Mouse (Mus musculus): ENCODE data around the gene Cog2. TPM values are rescaled to one million over a fixed set of nuclear protein-coding genes. Genes with fewer than 3 reads are reported as not detected.

Cog2 gene
- polyA plus RNA-seq, 1 experiment = 23.3 TPM

DNA sequence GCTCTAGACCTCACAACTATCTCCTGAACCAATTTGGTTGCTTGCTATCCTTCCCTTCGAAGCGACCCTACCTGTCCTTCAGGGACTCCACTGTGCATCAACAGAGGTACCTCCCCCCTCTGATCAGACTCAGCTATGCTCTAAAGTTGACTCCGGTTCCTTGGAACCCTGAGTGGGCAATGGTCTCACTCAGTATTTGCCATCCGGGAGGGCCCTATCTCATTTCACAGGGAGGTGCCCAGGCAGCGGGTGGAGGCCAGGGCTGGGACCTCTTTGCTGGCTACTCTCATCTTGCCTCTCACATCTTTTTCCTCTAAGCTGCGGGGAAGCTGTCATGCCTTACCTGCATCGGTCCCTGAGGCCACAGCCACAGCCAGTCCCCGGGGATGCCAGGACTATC is 55.2 kb downstream of the Cog2 start, which contains the start of gene Capn9:
Gene Capn9, plus strand, starts transcription at position 301 of the 400 bp plus-strand sequence.
- no peak for TF ChIP-seq GATA1 (IDR thresholded peaks at IDR 0.05; ENCODE audit: low read length)

DNA sequence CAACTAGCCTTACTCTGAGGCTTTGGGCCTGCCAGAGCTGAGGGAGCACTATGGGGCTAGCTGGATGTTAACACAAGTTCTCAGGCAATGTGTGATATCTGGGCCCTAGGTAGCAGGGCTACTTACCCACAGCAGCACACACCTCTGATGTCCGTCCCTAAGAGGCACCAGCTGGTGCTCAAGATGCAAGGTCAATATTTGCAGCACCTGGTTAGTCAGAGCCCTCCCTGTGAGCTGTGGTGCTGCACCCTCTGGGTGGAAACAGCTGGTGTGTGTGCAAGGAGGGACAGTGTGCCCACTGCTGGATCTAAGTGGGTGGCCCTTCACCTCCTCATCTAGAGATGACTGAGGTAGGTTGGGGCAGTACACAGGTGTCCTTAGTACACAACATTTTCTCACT is 56.2 kb downstream of the Cog2 start:
- TF ChIP-seq GATA1 (IDR thresholded peaks at IDR 0.05; ENCODE audit: low read length) = no peak

DNA sequence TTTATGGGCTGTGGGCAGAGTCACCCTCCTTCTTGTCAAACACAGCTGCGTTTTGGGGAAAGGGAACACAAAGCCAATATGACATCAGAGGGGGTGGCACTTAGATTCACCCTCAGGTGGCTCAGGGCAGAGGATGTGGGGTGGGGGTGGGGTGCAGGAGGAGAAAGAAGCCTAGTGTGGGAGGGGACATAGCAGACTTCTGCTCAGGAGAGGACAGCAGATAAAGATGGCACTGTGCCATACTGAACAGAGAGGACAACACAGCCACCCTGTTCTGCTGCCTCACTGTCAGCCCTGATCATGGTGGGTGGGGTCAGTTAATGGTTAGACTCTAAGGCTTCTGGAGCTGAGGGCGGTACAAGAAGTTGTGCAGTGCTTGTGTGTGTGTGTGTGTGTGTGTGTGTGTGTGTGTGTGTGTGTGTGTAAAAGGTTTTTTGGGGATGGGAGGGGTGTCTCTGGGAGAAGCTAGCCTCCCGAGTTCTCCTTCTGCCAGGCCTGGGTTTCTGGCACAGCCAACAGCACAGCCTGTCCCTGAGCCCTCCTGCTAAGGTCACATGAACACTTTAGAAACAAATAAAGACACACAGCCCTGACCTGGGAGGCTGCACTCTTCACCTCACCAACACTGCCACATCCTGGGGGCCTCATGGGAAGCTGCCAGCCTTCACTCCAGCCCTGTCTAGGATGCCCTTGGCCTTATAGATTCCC is 65.3 kb downstream of the Cog2 start:
- no peak for TF ChIP-seq GATA1 (IDR thresholded peaks at IDR 0.05; ENCODE audit: low read length)

DNA sequence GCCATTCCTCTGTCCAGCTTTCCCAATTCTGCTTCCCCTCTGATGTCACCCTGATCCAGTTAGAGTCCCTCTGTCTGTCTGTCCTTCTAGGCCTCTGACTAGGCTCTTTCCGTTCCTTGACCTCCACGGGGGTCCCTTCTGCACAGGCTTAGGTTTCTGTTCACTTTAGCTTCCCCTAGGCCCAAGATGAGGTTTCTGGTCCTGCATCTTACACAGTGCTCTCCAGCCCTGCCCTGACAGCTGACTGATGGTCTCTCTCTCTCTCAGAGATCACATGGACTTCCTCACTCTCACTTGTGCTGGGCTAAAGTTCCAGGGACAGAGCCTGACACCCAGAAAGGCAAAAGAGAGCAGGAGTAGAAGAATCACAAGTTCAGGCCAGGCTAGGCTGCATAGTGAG is 66.0 kb downstream of the Cog2 start:
- TF ChIP-seq GATA1 (IDR thresholded peaks at IDR 0.05; ENCODE audit: low read length) = no peak

DNA sequence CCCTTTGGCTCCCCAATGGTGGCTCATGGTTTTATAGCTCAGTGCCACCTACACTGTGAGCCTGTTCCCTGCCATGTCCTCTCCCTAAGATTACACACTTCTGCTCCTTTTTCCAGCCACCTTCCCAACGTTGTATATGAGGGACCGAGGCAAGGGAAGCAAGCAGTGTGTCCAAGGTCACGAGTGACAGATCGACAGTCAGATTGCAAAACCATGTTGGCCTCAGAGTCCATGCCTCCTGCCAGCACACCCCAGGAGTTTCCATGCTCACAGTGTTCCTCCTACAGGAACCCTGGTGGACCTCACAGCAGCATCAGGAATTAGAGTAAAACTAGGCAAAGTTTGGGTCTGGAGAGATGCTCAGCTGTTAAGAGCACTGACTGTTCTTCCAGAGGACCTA is 68.8 kb downstream of the Cog2 start:
- TF ChIP-seq GATA1 (IDR thresholded peaks at IDR 0.05; ENCODE audit: low read length) = no peak

Other genes starting within 250 kb of the Cog2 start
- gene Pgbd5, start 81.1 kb upstream of the Cog2 start, polyA plus RNA-seq (2012) = not detected in 2 replicates
- not detected in 2 replicates for gene Agt, start 48.9 kb downstream of the Cog2 start, polyA plus RNA-seq (2012)
- not detected in 2 replicates for gene Capn9, start 55.3 kb downstream of the Cog2 start, polyA plus RNA-seq (2012)
- gene 2310022B05Rik, start 142.6 kb downstream of the Cog2 start, polyA plus RNA-seq (2012) = 22.3 and 26.3 TPM in 2 replicates
- gene Ttc13, start 201.2 kb downstream of the Cog2 start, polyA plus RNA-seq (2012) = 12.7 and 13.4 TPM in 2 replicates
- 16.6 and 21.2 TPM in 2 replicates for gene Arv1, start 201.4 kb downstream of the Cog2 start, polyA plus RNA-seq (2012)
- gene Fam89a, start 231.1 kb downstream of the Cog2 start, polyA plus RNA-seq (2012) = not detected in 2 replicates

All from G1E-ER4 (cell line).